20 mouse cellular contexts compared by ENCODE assay signal in genomic region chr2:118306966-118307365, GRCm38 (mm10). TPM values are rescaled to one million over a fixed set of nuclear protein-coding genes. Genes with fewer than 3 reads are reported as not detected.
DNase-seq lines count a peak whose midpoint lies in the region; ATAC-seq lines count a peak whose summit lies in the region.
"Had no signal": no experiment of that assay in that cellular context is flagged by ENCODE, and none has a peak within 500 bp of the region (broad histone marks: within the 10 kb centered on the region; RNA-seq: fewer than 3 reads in every experiment).

No protein-coding gene starts in this region.

- intact Hi-C loops in left cerebral cortex, postnatal 4 days (cut with DNase I), result no loop called here
- intact Hi-C loops in gastrocnemius, postnatal 36 days (cut with DNase I), result no loop called here

- no peak overlapping the region for H3K4me2 ChIP-seq in liver, embryonic 12.5 days
- H3K4me2 ChIP-seq: embryonic facial prominence, embryonic 15.5 days; hindbrain, embryonic 12.5 days; limb, embryonic 12.5 days had no signal

- no peaks in the 10 kb centered on the region for H3K36me3 ChIP-seq in liver, embryonic 12.5 days
- H3K36me3 ChIP-seq: embryonic facial prominence, embryonic 15.5 days; forebrain, embryonic 10.5 days; hindbrain, embryonic 12.5 days; limb, embryonic 12.5 days had no signal

- H3K9ac ChIP-seq in liver, embryonic 12.5 days, result no peak overlapping the region
- H3K9ac ChIP-seq: embryonic facial prominence, embryonic 15.5 days; hindbrain, embryonic 12.5 days; limb, embryonic 12.5 days had no signal

- no peaks in the 10 kb centered on the region for H3K9me3 ChIP-seq in liver, embryonic 12.5 days (replicated peaks)
- H3K9me3 ChIP-seq: embryonic facial prominence, embryonic 15.5 days; forebrain, embryonic 10.5 days; hindbrain, embryonic 12.5 days; limb, embryonic 12.5 days had no signal

- peak overlapping the region; percentile 65 for H3K27ac ChIP-seq in liver, embryonic 12.5 days
- H3K27ac ChIP-seq: embryonic facial prominence, embryonic 15.5 days; forebrain, embryonic 10.5 days; gastrocnemius, adult 2 months; hindbrain, embryonic 12.5 days; left cerebral cortex, adult 2 months; limb, embryonic 12.5 days had no signal

- ATAC-seq in liver, embryonic 12.5 days, result no peak

- DNase-seq in left cerebral cortex, postnatal 4 days, result peak; percentile 17
- DNase-seq in left cerebral cortex, adult 9 months (ENCODE audit: low spot score in 2 of 2), result no peak
- DNase-seq in cerebellum, adult 8-10 months, result peak; percentile 50
- no peak for DNase-seq in urinary bladder, postnatal 36 days (ENCODE audit: low spot score in 2 of 2)
- DNase-seq in gastrocnemius, postnatal 36 days, result no peak
- DNase-seq in right cerebral cortex, postnatal 14 days, result no peak
- DNase-seq: embryo, embryonic 11 days; gastrocnemius, adult 2 months; kidney, adult 11 months; kidney, postnatal 14 days; right cerebral cortex, postnatal 25 days; thymus, postnatal 4 days had no signal

- H3K4me1 ChIP-seq in liver, embryonic 12.5 days, result 0 out of 2 replicates have a peak, but pooled peaks cover 4% of the 10 kb centered on the region
- H3K4me1 ChIP-seq: embryonic facial prominence, embryonic 15.5 days; forebrain, embryonic 10.5 days; hindbrain, embryonic 12.5 days had no signal

- 52% methylated on average over 2 of the region's 2 CpGs for WGBS in liver, embryonic 12.5 days (ENCODE audit: insufficient replicate concordance)

- H3K4me3 ChIP-seq in liver, embryonic 12.5 days, result no peak overlapping the region
- H3K4me3 ChIP-seq: embryonic facial prominence, embryonic 15.5 days; forebrain, embryonic 10.5 days; gastrocnemius, adult 2 months; hindbrain, embryonic 12.5 days; left cerebral cortex, adult 2 months; limb, embryonic 12.5 days; megakaryocyte, embryonic 14.5 days had no signal

- no peaks in the 10 kb centered on the region for H3K27me3 ChIP-seq in liver, embryonic 12.5 days (replicated peaks)
- H3K27me3 ChIP-seq: embryonic facial prominence, embryonic 15.5 days; hindbrain, embryonic 12.5 days; limb, embryonic 12.5 days had no signal

RNA-seq across cellular contexts. Expression of gene Fsip1, which starts 50.2 kb away (rescaled TPM):
- 1 to 10 TPM; 4.2 to 5.3 TPM for total RNA-seq in left cerebral cortex, postnatal 4 days (2021)
- polyA plus RNA-seq in liver, embryonic 12.5 days (2016; fragmentation: Nextera tagmentation; extraction: Ambion mirVana), result 0.23 and 0.35 TPM in 2 replicates
- total RNA-seq in gastrocnemius, postnatal 36 days (2021), result not detected
- total RNA-seq: gastrocnemius, adult 2 months; heart, adult 18-20 months had no signal

Comparison
In these comparisons a context has a peak if more than half of its experiments do, and no peak if none do; other contexts are left out.
1. DNase-seq: peak in left cerebral cortex, postnatal 4 days (single experiment) and cerebellum, adult 8-10 months (single experiment); none in left cerebral cortex, adult 9 months (0 of 2), urinary bladder, postnatal 36 days (0 of 2), gastrocnemius, postnatal 36 days (0 of 2) and right cerebral cortex, postnatal 14 days (single experiment).
2. RNA of gene Fsip1, which starts 50.2 kb away (total RNA-seq): 4.2 to 5.3 TPM in left cerebral cortex, postnatal 4 days; not detected in gastrocnemius, postnatal 36 days; every median in the first group is over 4 times any median in the second.